Mouse (Mus musculus) testis, postnatal 14 days (tissue): ENCODE data around the gene Pfdn4.

ENCODE experiments used
- DNase-seq: peaks from one replicate; pipeline ENCODE4 v3.0.0; 2021; ENCODE audit warnings: low spot score

The Pfdn4 gene

DNA sequence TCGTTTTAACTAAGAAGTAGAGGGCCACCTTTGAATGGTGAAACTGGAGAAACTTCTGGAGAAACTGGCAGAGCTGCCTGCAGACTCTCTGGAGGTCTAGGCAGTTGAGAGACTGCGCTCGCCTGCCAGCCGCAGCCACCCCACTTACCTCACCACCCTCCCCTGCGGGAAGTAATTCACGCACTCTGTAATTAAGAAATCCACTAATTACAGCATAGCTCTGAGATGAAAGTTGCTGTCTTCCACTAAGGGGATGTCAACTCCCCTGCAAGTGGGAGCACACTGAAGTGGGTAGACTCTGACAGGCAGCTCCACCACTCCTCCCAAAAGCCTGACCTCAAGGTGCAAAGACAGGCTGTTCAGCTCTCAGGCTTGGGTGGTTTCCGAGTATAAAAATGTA, 55.9 kb downstream of the Pfdn4 start:
- no peak for DNase-seq

DNA sequence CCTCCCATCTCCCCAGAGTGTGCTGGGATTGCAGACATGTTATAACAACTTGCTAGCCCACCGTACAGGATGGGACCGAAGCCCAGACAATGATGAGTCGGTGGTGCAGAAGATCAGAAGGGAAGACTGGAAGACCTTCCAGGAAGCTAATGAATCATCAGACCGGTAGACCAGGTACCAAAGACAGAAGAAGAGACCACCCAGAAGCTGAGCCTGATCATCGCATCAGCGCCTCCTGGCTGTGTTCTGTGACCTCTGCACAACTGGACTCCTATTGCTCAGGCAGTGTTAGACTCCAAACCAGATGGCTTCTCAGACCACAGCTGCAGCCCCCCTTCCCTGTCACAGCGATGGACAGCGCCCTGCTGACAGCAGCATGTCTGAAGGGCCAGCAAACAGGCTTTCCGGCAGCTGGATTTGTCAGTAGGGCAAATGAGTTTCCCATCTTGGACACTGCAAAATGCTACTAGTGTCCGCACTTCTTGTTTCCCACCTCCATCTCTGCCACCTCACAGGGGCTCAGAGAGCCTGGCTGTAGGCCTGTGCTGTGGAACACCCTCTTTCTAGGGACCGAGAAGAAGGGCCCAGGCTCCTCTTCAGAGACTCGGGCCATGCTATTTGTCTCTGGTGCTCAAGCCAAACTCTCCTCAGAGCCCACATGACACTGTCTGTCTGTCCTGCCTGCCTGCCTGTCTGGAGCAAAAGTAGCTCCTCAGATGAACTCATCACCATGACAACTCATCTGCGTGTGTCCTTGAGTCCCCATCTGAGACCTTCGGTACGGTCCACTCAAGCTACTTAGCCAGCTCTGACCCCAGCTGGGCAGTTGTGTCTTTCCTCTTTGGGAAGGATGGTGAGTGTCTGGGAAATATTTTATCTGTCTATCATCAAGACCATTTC, 68.0 kb downstream of the Pfdn4 start:
- DNase-seq, result no peak

DNA sequence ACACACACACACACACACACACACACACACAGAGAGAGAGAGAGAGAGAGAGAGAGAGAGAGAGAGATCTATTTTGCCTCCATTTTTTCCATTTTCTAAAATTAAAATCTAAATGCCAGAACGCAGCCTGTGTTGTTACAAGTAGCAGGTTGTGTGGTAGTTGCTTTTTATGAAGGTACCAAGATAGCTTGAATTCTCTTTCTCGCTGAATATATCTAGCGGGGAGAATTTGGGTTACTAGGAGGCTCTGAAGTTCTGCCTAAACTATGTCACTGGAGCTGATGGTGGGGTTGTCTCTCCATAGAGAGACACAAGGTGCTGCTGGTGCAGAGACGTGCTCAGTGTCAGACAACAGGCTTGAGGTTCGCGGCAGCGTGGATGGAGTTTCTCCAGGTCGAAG, 68.8 kb downstream of the Pfdn4 start:
- DNase-seq, result no peak
